Mouse (Mus musculus): ENCODE measurements around the gene Lcat. TPM values are rescaled to one million over a fixed set of nuclear protein-coding genes. Genes with fewer than 3 reads are reported as not detected.

Lcat gene
- polyA plus RNA-seq, 1 experiment from 2014 or later, result 97.1 TPM

GRCm38 (mm10) chr8:105900941-105901616 lies 42.1 kb downstream of the Lcat start:
- Histone ChIP-seq H3K36me3 (ENCODE audit: control insufficient read depth, insufficient read depth) (no peaks in the 10 kb centered on the region), H3K4me2 (ENCODE audit: low read depth, low read length) (peak overlapping the region; percentile 80), H3K27ac (ENCODE audit: low read length) (peak overlapping the region; percentile 95), H3K9me3 (replicated peaks; ENCODE audit: control insufficient read depth, low read length) (no peaks in the 10 kb centered on the region), H3K27me3 (ENCODE audit: control insufficient read depth, insufficient read depth, low read depth, low read length) (no peaks in the 10 kb centered on the region), H3K4me3 (ENCODE audit: low read depth, low read length) (peak overlapping the region; percentile 91), H3K9ac (ENCODE audit: low read depth, low read length) (peak overlapping the region; percentile 99), H3K4me1 (ENCODE audit: control insufficient read depth, low read depth, low read length) (peaks cover 16% of the 10 kb centered on the region)
- peak; percentile 42 for ATAC-seq (ENCODE audit: low read depth)
- 12% methylated on average over 16 of the region's 16 CpGs for WGBS (ENCODE audit: insufficient replicate concordance)

GRCm38 (mm10) chr8:105900180-105900940 lies 42.8 kb downstream of the Lcat start, which contains the start of gene Pskh1:
TSS of gene Pskh1 (plus strand) at chr8:105900441.
- ATAC-seq (ENCODE audit: low read depth), result peak; percentile 92
- Histone ChIP-seq H3K9me3 (replicated peaks; ENCODE audit: control insufficient read depth, low read length) (no peaks in the 10 kb centered on the region), H3K4me2 (ENCODE audit: low read depth, low read length) (peak within 1 kb of the TSS; percentile 80), H3K27ac (ENCODE audit: low read length) (peak within 1 kb of the TSS; percentile 95), H3K27me3 (ENCODE audit: control insufficient read depth, insufficient read depth, low read depth, low read length) (no peaks in the 10 kb centered on the region), H3K4me1 (ENCODE audit: control insufficient read depth, low read depth, low read length) (peaks cover 16% of the 10 kb centered on the region), H3K4me3 (ENCODE audit: low read depth, low read length) (peak within 1 kb of the TSS; percentile 91), H3K9ac (ENCODE audit: low read depth, low read length) (peak within 1 kb of the TSS; percentile 99), H3K36me3 (ENCODE audit: control insufficient read depth, insufficient read depth) (no peaks in the 10 kb centered on the region)
- under 1% methylated on average over 65 of the region's 68 CpGs for WGBS (ENCODE audit: insufficient replicate concordance)

GRCm38 (mm10) chr8:105897801-105898480 lies 45.2 kb downstream of the Lcat start:
- Histone ChIP-seq H3K9me3 (replicated peaks; ENCODE audit: control insufficient read depth, low read length) (no peaks in the 10 kb centered on the region), H3K27me3 (ENCODE audit: control insufficient read depth, insufficient read depth, low read depth, low read length) (no peaks in the 10 kb centered on the region), H3K27ac (ENCODE audit: low read length) (no peak overlapping the region), H3K9ac (ENCODE audit: low read depth, low read length) (no peak overlapping the region), H3K4me1 (ENCODE audit: control insufficient read depth, low read depth, low read length) (peaks cover 16% of the 10 kb centered on the region), H3K4me2 (ENCODE audit: low read depth, low read length) (no peak overlapping the region), H3K4me3 (ENCODE audit: low read depth, low read length) (no peak overlapping the region), H3K36me3 (ENCODE audit: control insufficient read depth, insufficient read depth) (no peaks in the 10 kb centered on the region)
- WGBS (ENCODE audit: insufficient replicate concordance), result 65% methylated on average over 9 of the region's 9 CpGs
- no peak for ATAC-seq (ENCODE audit: low read depth)

GRCm38 (mm10) chr8:105893339-105893738 lies 49.8 kb downstream of the Lcat start, which contains the start of gene Nrn1l:
TSS of gene Nrn1l (plus strand) at chr8:105893567.
- no peak within 1 kb of the TSS for H3K9ac ChIP-seq (ENCODE audit: low read depth, low read length)
- WGBS (ENCODE audit: insufficient replicate concordance), result 40% methylated on average over 11 of the region's 11 CpGs
- H3K36me3 ChIP-seq (ENCODE audit: control insufficient read depth, insufficient read depth), result peaks cover 33% of the 10 kb centered on the region
- H3K4me1 ChIP-seq (ENCODE audit: control insufficient read depth, low read depth, low read length), result no peaks in the 10 kb centered on the region; the same call in 1 of the 2 replicates
- H3K27me3 ChIP-seq (ENCODE audit: control insufficient read depth, insufficient read depth, low read depth, low read length), result no peaks in the 10 kb centered on the region
- H3K4me2 ChIP-seq (ENCODE audit: low read depth, low read length), result no peak within 1 kb of the TSS
- no peak within 1 kb of the TSS for H3K27ac ChIP-seq (ENCODE audit: low read length)
- peak; percentile 72 for ATAC-seq (ENCODE audit: low read depth)
- H3K9me3 ChIP-seq (replicated peaks; ENCODE audit: control insufficient read depth, low read length), result no peaks in the 10 kb centered on the region
- no peak within 1 kb of the TSS for H3K4me3 ChIP-seq (ENCODE audit: low read depth, low read length)

- no peak overlapping the region for H3K4me3 ChIP-seq (ENCODE audit: low read depth, low read length)
- H3K4me2 ChIP-seq (ENCODE audit: low read depth, low read length), result no peak overlapping the region
- H3K36me3 ChIP-seq (ENCODE audit: control insufficient read depth, insufficient read depth), result peaks cover 42% of the 10 kb centered on the region
- no peak overlapping the region for H3K9ac ChIP-seq (ENCODE audit: low read depth, low read length)
- no peak overlapping the region for H3K27ac ChIP-seq (ENCODE audit: low read length)
- 77% methylated on average over 6 of the region's 6 CpGs for WGBS (ENCODE audit: insufficient replicate concordance)
- no peak for ATAC-seq (ENCODE audit: low read depth)
- H3K9me3 ChIP-seq (replicated peaks; ENCODE audit: control insufficient read depth, low read length), result no peaks in the 10 kb centered on the region
- H3K4me1 ChIP-seq (ENCODE audit: control insufficient read depth, low read depth, low read length), result no peaks in the 10 kb centered on the region
- no peaks in the 10 kb centered on the region for H3K27me3 ChIP-seq (ENCODE audit: control insufficient read depth, insufficient read depth, low read depth, low read length)
Measured at GRCm38 (mm10) chr8:105892432-105892831, 50.8 kb downstream of the Lcat start.

GRCm38 (mm10) chr8:105890870-105891269 lies 52.3 kb downstream of the Lcat start:
- H3K9me3 ChIP-seq (replicated peaks; ENCODE audit: control insufficient read depth, low read length), result no peaks in the 10 kb centered on the region
- 77% methylated on average over 6 of the region's 6 CpGs for WGBS (ENCODE audit: insufficient replicate concordance)
- no peak overlapping the region for H3K4me2 ChIP-seq (ENCODE audit: low read depth, low read length)
- H3K9ac ChIP-seq (ENCODE audit: low read depth, low read length), result no peak overlapping the region
- H3K4me3 ChIP-seq (ENCODE audit: low read depth, low read length), result no peak overlapping the region
- ATAC-seq (ENCODE audit: low read depth), result no peak
- peaks cover 57% of the 10 kb centered on the region for H3K36me3 ChIP-seq (ENCODE audit: control insufficient read depth, insufficient read depth)
- H3K4me1 ChIP-seq (ENCODE audit: control insufficient read depth, low read depth, low read length), result no peaks in the 10 kb centered on the region
- H3K27me3 ChIP-seq (ENCODE audit: control insufficient read depth, insufficient read depth, low read depth, low read length), result no peaks in the 10 kb centered on the region
- no peak overlapping the region for H3K27ac ChIP-seq (ENCODE audit: low read length)

GRCm38 (mm10) chr8:105889756-105890465 lies 53.3 kb downstream of the Lcat start:
- H3K27me3 ChIP-seq (ENCODE audit: control insufficient read depth, insufficient read depth, low read depth, low read length), result no peaks in the 10 kb centered on the region
- no peaks in the 10 kb centered on the region for H3K4me1 ChIP-seq (ENCODE audit: control insufficient read depth, low read depth, low read length)
- H3K36me3 ChIP-seq (ENCODE audit: control insufficient read depth, insufficient read depth), result peaks cover 66% of the 10 kb centered on the region
- H3K9ac ChIP-seq (ENCODE audit: low read depth, low read length), result no peak overlapping the region
- 83% methylated on average over 12 of the region's 12 CpGs for WGBS (ENCODE audit: insufficient replicate concordance)
- H3K4me3 ChIP-seq (ENCODE audit: low read depth, low read length), result no peak overlapping the region
- no peak overlapping the region for H3K27ac ChIP-seq (ENCODE audit: low read length)
- ATAC-seq (ENCODE audit: low read depth), result no peak
- H3K4me2 ChIP-seq (ENCODE audit: low read depth, low read length), result no peak overlapping the region
- no peaks in the 10 kb centered on the region for H3K9me3 ChIP-seq (replicated peaks; ENCODE audit: control insufficient read depth, low read length)

Measured in liver, embryonic 16.5 days (tissue).